Mouse (Mus musculus) testis, adult 2 months (tissue): Measurements from ENCODE around the gene Tesk2.

Source experiments
- CTCF ChIP-seq: fragments of 200-500 bp; IDR thresholded peaks from 2 replicates; pipeline ENCODE4 v1.5.1; 2012; ENCODE audit warnings: low read depth, mild to moderate bottlenecking, inconsistent platforms, low read length, moderate library complexity; ENCODE audit not compliant: control insufficient read depth, insufficient read depth, insufficient replicate concordance
- POLR2A ChIP-seq: fragments of 200-500 bp; IDR thresholded peaks from 2 replicates; pipeline ENCODE4 v1.6.1; 2012; ENCODE audit warnings: low read depth, mild to moderate bottlenecking, inconsistent platforms, low read length, moderate library complexity; ENCODE audit not compliant: control insufficient read depth

GRCm38 (mm10) chr4:116708791-116709390, 11.9 kb upstream of the Tesk2 start:
- TF ChIP-seq CTCF (no peak), POLR2A (no peak)
